Mouse (Mus musculus): ENCODE measurements around the gene Zfp503. TPM values are rescaled to one million over a fixed set of nuclear protein-coding genes. Genes with fewer than 3 reads are reported as not detected.

Gene Zfp503
- polyA plus RNA-seq, 2 experiments: 0.43 to 0.77 TPM

GRCm38 (mm10) chr14:21985426-21985931, 3.9 kb downstream of the Zfp503 start:
- peaks cover 90% of the 10 kb centered on the region for H3K27me3 ChIP-seq (ENCODE audit: control insufficient read depth, insufficient read depth, low read length)
- H3K4me1 ChIP-seq (replicated peaks; ENCODE audit: control insufficient read depth in 2 of 2, insufficient read depth in 2 of 2, low read length in 1 of 2): no peaks in the 10 kb centered on the region
- ATAC-seq (ENCODE audit: insufficient read depth): no peak
- 2% methylated on average over 37 of the region's 37 CpGs for WGBS (ENCODE audit: insufficient replicate concordance)
- H3K9ac ChIP-seq (replicated peaks): no peak overlapping the region
- H3K36me3 ChIP-seq (replicated peaks; ENCODE audit: control insufficient read depth, insufficient read depth, low read depth): no peaks in the 10 kb centered on the region
- H3K27ac ChIP-seq: no peak overlapping the region
- H3K4me3 ChIP-seq (ENCODE audit: insufficient read depth in 1 of 2, low read depth in 2 of 2, low read length in 2 of 2): peak overlapping the region; percentile 23 to 50; a peak in 3 of 4 replicates
- TF ChIP-seq CTCF (IDR thresholded peaks at IDR 0.05; ENCODE audit: low read depth): no peak
- no peak for TF ChIP-seq EP300 (IDR thresholded peaks at IDR 0.05; ENCODE audit: low read depth)
- H3K4me2 ChIP-seq (ENCODE audit: low read depth): peak overlapping the region; percentile 52
- no peaks in the 10 kb centered on the region for H3K9me3 ChIP-seq (ENCODE audit: control insufficient read depth, low read length)
- no peak for DNase-seq (ENCODE audit: low read depth in 3 of 3, low spot score in 3 of 3)

GRCm38 (mm10) chr14:21984757-21985425, 4.5 kb downstream of the Zfp503 start:
- Histone ChIP-seq H3K4me2 (ENCODE audit: low read depth) (peak overlapping the region; percentile 52), H3K27me3 (ENCODE audit: control insufficient read depth, insufficient read depth, low read length) (peaks cover 84% of the 10 kb centered on the region), H3K4me1 (replicated peaks; ENCODE audit: control insufficient read depth in 2 of 2, insufficient read depth in 2 of 2, low read length in 1 of 2) (no peaks in the 10 kb centered on the region), H3K36me3 (replicated peaks; ENCODE audit: control insufficient read depth, insufficient read depth, low read depth) (no peaks in the 10 kb centered on the region), H3K9ac (replicated peaks) (no peak overlapping the region), H3K9me3 (ENCODE audit: control insufficient read depth, low read length) (no peaks in the 10 kb centered on the region), H3K4me3 (ENCODE audit: insufficient read depth in 1 of 2, low read depth in 2 of 2, low read length in 2 of 2) (peak overlapping the region; percentile 23 to 50; a peak in 3 of 4 replicates), H3K27ac (no peak overlapping the region)
- ATAC-seq (ENCODE audit: insufficient read depth): no peak
- WGBS (ENCODE audit: insufficient replicate concordance): 2% methylated on average over 49 of the region's 49 CpGs
- DNase-seq (ENCODE audit: low read depth in 3 of 3, low spot score in 3 of 3): no peak
- no peak for TF ChIP-seq EP300 (IDR thresholded peaks at IDR 0.05; ENCODE audit: low read depth)
- TF ChIP-seq CTCF (IDR thresholded peaks at IDR 0.05; ENCODE audit: low read depth): no peak

- no peaks in the 10 kb centered on the region for H3K9me3 ChIP-seq (ENCODE audit: control insufficient read depth, low read length)
These were observed 5.3 kb downstream of the Zfp503 start for GRCm38 (mm10) chr14:21983950-21984730.

GRCm38 (mm10) chr14:21983311-21983949, 6.0 kb downstream of the Zfp503 start:
- Histone ChIP-seq H3K9ac (replicated peaks) (no peak overlapping the region), H3K4me1 (replicated peaks; ENCODE audit: control insufficient read depth in 2 of 2, insufficient read depth in 2 of 2, low read length in 1 of 2) (no peaks in the 10 kb centered on the region), H3K9me3 (ENCODE audit: control insufficient read depth, low read length) (no peaks in the 10 kb centered on the region), H3K36me3 (replicated peaks; ENCODE audit: control insufficient read depth, insufficient read depth, low read depth) (no peaks in the 10 kb centered on the region), H3K27ac (no peak overlapping the region), H3K4me3 (ENCODE audit: insufficient read depth in 1 of 2, low read depth in 2 of 2, low read length in 2 of 2) (no peak overlapping the region), H3K27me3 (ENCODE audit: control insufficient read depth, insufficient read depth, low read length) (peaks cover 70% of the 10 kb centered on the region), H3K4me2 (ENCODE audit: low read depth) (peak overlapping the region; percentile 22; the same call in 1 of the 2 replicates)
- 2% methylated on average over 22 of the region's 22 CpGs for WGBS (ENCODE audit: insufficient replicate concordance)
- DNase-seq (ENCODE audit: low read depth in 3 of 3, low spot score in 3 of 3) (no peak), ATAC-seq (ENCODE audit: insufficient read depth) (no peak)
- TF ChIP-seq CTCF (IDR thresholded peaks at IDR 0.05; ENCODE audit: low read depth): no peak
- TF ChIP-seq EP300 (IDR thresholded peaks at IDR 0.05; ENCODE audit: low read depth): no peak

More at GRCm38 (mm10) chr14:21983950-21984730, 5.3 kb downstream of the Zfp503 start:
- H3K36me3 ChIP-seq (replicated peaks; ENCODE audit: control insufficient read depth, insufficient read depth, low read depth): no peaks in the 10 kb centered on the region
- 9% methylated on average over 18 of the region's 18 CpGs for WGBS (ENCODE audit: insufficient replicate concordance)
- no peak overlapping the region for H3K27ac ChIP-seq
- ATAC-seq (ENCODE audit: insufficient read depth) (no peak), DNase-seq (ENCODE audit: low read depth in 3 of 3, low spot score in 3 of 3) (no peak)
- H3K9ac ChIP-seq (replicated peaks): no peak overlapping the region
- peaks cover 77% of the 10 kb centered on the region for H3K27me3 ChIP-seq (ENCODE audit: control insufficient read depth, insufficient read depth, low read length)
- peak overlapping the region; percentile 52; the same call in 1 of the 2 replicates for H3K4me2 ChIP-seq (ENCODE audit: low read depth)
- no peaks in the 10 kb centered on the region for H3K4me1 ChIP-seq (replicated peaks; ENCODE audit: control insufficient read depth in 2 of 2, insufficient read depth in 2 of 2, low read length in 1 of 2)
- H3K4me3 ChIP-seq (ENCODE audit: insufficient read depth in 1 of 2, low read depth in 2 of 2, low read length in 2 of 2): peak overlapping the region in 1 of 2 experiments; percentile 23; a peak in 1 of 4 replicates
- no peak for TF ChIP-seq CTCF (IDR thresholded peaks at IDR 0.05; ENCODE audit: low read depth)
- no peak for TF ChIP-seq EP300 (IDR thresholded peaks at IDR 0.05; ENCODE audit: low read depth)
